Mouse (Mus musculus): ENCODE data around the gene Rassf10. TPM values are rescaled to one million over a fixed set of nuclear protein-coding genes. Genes with fewer than 3 reads are reported as not detected.
A peak's percentile ranks its signal among the peaks of the same experiment; 100 is the strongest.

Gene Rassf10
- total and polyA plus RNA-seq, 2 experiments from 2014 or later: 0.23 to 2.8 TPM

- Histone ChIP-seq H3K4me3 (ENCODE audit: low read depth, low read length) (no peak overlapping the region), H3K9ac (replicated peaks; ENCODE audit: low read depth, low read length) (no peak overlapping the region), H3K27me3 (ENCODE audit: control insufficient read depth, insufficient read depth, low read length) (0 out of 2 replicates have a peak, but pooled peaks cover 4% of the 10 kb centered on the region), H3K4me2 (ENCODE audit: low read depth, low read length) (0 out of 2 replicates have a peak overlapping the region, but pooled peaks have one; percentile 26), H3K4me1 (ENCODE audit: control insufficient read depth, insufficient read depth) (no peaks in the 10 kb centered on the region), H3K9me3 (replicated peaks; ENCODE audit: control insufficient read depth, low read length) (no peaks in the 10 kb centered on the region), H3K27ac (ENCODE audit: low read depth) (no peak overlapping the region), H3K36me3 (replicated peaks; ENCODE audit: control insufficient read depth, insufficient read depth, low read length) (no peaks in the 10 kb centered on the region)
- no peak for DNase-seq (ENCODE audit: low spot score)
- 62% methylated on average over 10 of the region's 10 CpGs for WGBS
- no peak for ATAC-seq (ENCODE audit: insufficient read depth, low read depth)
- TF ChIP-seq EP300 (IDR thresholded peaks at IDR 0.05; ENCODE audit: low read depth): no peak
- TF ChIP-seq CTCF (IDR thresholded peaks at IDR 0.05; ENCODE audit: low read depth): no peak
These were observed 36.0 kb upstream of the Rassf10 start for GRCm38 (mm10) chr7:112917613-112918278.

DNA sequence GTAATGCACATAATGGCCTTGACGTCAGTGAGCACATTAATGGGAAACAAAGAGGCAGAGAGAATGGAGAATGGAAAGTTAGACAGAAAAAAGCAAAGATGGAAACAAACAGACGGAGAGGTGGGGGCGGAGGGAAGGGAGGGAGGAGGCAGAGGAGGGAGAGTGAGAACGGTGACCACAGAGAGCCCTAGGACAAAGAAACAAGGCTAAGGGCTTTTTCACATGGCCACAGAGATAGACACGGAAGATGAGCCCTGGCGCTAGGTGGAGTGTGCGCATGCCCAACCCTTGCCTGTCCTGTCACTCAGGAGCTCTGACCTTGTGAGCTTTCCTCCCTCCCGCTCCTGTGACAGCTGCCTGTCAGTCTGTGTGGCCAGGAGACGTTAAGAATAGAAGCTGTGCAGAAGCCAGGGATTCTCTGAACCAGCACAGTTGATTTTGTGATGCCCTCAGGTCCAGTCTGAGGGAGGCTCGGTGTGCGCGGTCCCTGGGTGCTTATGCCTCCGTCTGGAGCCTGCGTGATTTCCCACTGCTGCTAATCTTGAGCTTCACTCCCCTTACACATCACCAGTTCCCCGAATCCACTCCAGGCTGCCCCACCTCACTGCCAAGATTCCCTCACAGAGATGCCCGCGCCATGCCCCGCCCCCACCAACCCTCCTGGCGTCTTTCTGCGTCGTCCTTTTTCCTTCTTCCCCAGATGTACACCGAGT is 35.3 kb upstream of the Rassf10 start:
- Histone ChIP-seq H3K4me2 (ENCODE audit: low read depth, low read length) (peak overlapping the region; percentile 26), H3K4me1 (ENCODE audit: control insufficient read depth, insufficient read depth) (no peaks in the 10 kb centered on the region), H3K27ac (ENCODE audit: low read depth) (no peak overlapping the region), H3K27me3 (ENCODE audit: control insufficient read depth, insufficient read depth, low read length) (0 out of 2 replicates have a peak, but pooled peaks cover 4% of the 10 kb centered on the region), H3K9me3 (replicated peaks; ENCODE audit: control insufficient read depth, low read length) (no peaks in the 10 kb centered on the region), H3K4me3 (ENCODE audit: low read depth, low read length) (no peak overlapping the region), H3K9ac (replicated peaks; ENCODE audit: low read depth, low read length) (no peak overlapping the region), H3K36me3 (replicated peaks; ENCODE audit: control insufficient read depth, insufficient read depth, low read length) (no peaks in the 10 kb centered on the region)
- ATAC-seq (ENCODE audit: insufficient read depth, low read depth) (no peak), DNase-seq (ENCODE audit: low spot score) (no peak)
- 45% methylated on average over 21 of the region's 22 CpGs for WGBS
- TF ChIP-seq EP300 (IDR thresholded peaks at IDR 0.05; ENCODE audit: low read depth) (no peak), CTCF (IDR thresholded peaks at IDR 0.05; ENCODE audit: low read depth) (no peak)

DNA sequence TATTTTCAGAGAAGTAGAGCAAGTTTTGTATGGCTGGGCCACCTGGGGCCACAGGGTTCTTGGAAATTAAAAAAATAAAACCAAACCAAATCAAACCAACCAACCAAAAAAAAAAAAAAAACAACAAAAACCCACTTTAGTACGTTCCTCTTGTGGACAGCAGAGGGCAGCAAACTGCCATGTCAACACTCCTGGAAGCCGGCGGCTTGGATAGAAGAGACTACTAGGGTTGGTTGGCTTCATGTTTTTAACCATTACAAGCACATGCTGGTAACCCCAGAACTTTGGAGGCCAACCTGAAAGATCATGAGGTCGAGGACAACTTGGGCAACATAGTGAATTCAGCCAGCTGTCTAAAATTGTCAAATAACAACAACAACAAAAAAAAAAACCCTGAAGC is 33.9 kb upstream of the Rassf10 start:
- DNase-seq (ENCODE audit: low spot score) (peak; percentile 60), ATAC-seq (ENCODE audit: insufficient read depth, low read depth) (peak; percentile 49; the same call in 1 of the 2 replicates)
- Histone ChIP-seq H3K4me3 (ENCODE audit: low read depth, low read length) (no peak overlapping the region), H3K9ac (replicated peaks; ENCODE audit: low read depth, low read length) (no peak overlapping the region), H3K27me3 (ENCODE audit: control insufficient read depth, insufficient read depth, low read length) (0 out of 2 replicates have a peak, but pooled peaks cover 2% of the 10 kb centered on the region), H3K36me3 (replicated peaks; ENCODE audit: control insufficient read depth, insufficient read depth, low read length) (no peaks in the 10 kb centered on the region), H3K4me1 (ENCODE audit: control insufficient read depth, insufficient read depth) (no peaks in the 10 kb centered on the region), H3K4me2 (ENCODE audit: low read depth, low read length) (no peak overlapping the region), H3K27ac (ENCODE audit: low read depth) (no peak overlapping the region), H3K9me3 (replicated peaks; ENCODE audit: control insufficient read depth, low read length) (no peaks in the 10 kb centered on the region)
- TF ChIP-seq CTCF (IDR thresholded peaks at IDR 0.05; ENCODE audit: low read depth) (peak; percentile 83), EP300 (IDR thresholded peaks at IDR 0.05; ENCODE audit: low read depth) (peak; percentile 49; the same call in 1 of the 2 replicates)
- WGBS: 2% methylated on average over 4 of the region's 4 CpGs

- DNase-seq (ENCODE audit: low spot score) (no peak), ATAC-seq (ENCODE audit: insufficient read depth, low read depth) (no peak)
- H3K4me2 ChIP-seq (ENCODE audit: low read depth, low read length): no peak overlapping the region
- H3K4me1 ChIP-seq (ENCODE audit: control insufficient read depth, insufficient read depth): no peaks in the 10 kb centered on the region
- H3K27me3 ChIP-seq (ENCODE audit: control insufficient read depth, insufficient read depth, low read length): no peaks in the 10 kb centered on the region
- no peak overlapping the region for H3K27ac ChIP-seq (ENCODE audit: low read depth)
- TF ChIP-seq EP300 (IDR thresholded peaks at IDR 0.05; ENCODE audit: low read depth): no peak
- TF ChIP-seq CTCF (IDR thresholded peaks at IDR 0.05; ENCODE audit: low read depth): no peak
- H3K4me3 ChIP-seq (ENCODE audit: low read depth, low read length): no peak overlapping the region
- no peaks in the 10 kb centered on the region for H3K36me3 ChIP-seq (replicated peaks; ENCODE audit: control insufficient read depth, insufficient read depth, low read length)
- no peaks in the 10 kb centered on the region for H3K9me3 ChIP-seq (replicated peaks; ENCODE audit: control insufficient read depth, low read length)
- no peak overlapping the region for H3K9ac ChIP-seq (replicated peaks; ENCODE audit: low read depth, low read length)
- WGBS: 72% methylated on average over 4 of the region's 4 CpGs
These were observed 31.0 kb upstream of the Rassf10 start for GRCm38 (mm10) chr7:112922801-112923200.

GRCm38 (mm10) chr7:112923712-112924111 is 30.1 kb upstream of the Rassf10 start:
- H3K4me2 ChIP-seq (ENCODE audit: low read depth, low read length): no peak overlapping the region
- no peaks in the 10 kb centered on the region for H3K9me3 ChIP-seq (replicated peaks; ENCODE audit: control insufficient read depth, low read length)
- H3K27me3 ChIP-seq (ENCODE audit: control insufficient read depth, insufficient read depth, low read length): no peaks in the 10 kb centered on the region
- no peak overlapping the region for H3K9ac ChIP-seq (replicated peaks; ENCODE audit: low read depth, low read length)
- no peaks in the 10 kb centered on the region for H3K4me1 ChIP-seq (ENCODE audit: control insufficient read depth, insufficient read depth)
- no peak for ATAC-seq (ENCODE audit: insufficient read depth, low read depth)
- no peak overlapping the region for H3K4me3 ChIP-seq (ENCODE audit: low read depth, low read length)
- H3K27ac ChIP-seq (ENCODE audit: low read depth): no peak overlapping the region
- no peak for DNase-seq (ENCODE audit: low spot score)
- TF ChIP-seq CTCF (IDR thresholded peaks at IDR 0.05; ENCODE audit: low read depth) (no peak), EP300 (IDR thresholded peaks at IDR 0.05; ENCODE audit: low read depth) (no peak)
- 77% methylated on average over 3 of the region's 3 CpGs for WGBS
- H3K36me3 ChIP-seq (replicated peaks; ENCODE audit: control insufficient read depth, insufficient read depth, low read length): no peaks in the 10 kb centered on the region

All from heart, postnatal 0 days (tissue).